Mouse (Mus musculus): Measurements from ENCODE around the gene Mrps15.

GRCm38 (mm10) chr4:126103590-126104068 lies 56.9 kb downstream of the Mrps15 start, which contains the start of gene Stk40:
- TF ChIP-seq TAL1 (conservative IDR thresholded peaks at IDR 0.05; ENCODE audit: low read depth, low read length) (no peak), CTCF (IDR thresholded peaks at IDR 0.05; ENCODE audit: low read depth, low read length) (no peak), GATA1 (IDR thresholded peaks at IDR 0.05; ENCODE audit: borderline replicate concordance, low read length) (no peak), POLR2AphosphoS5 (IDR thresholded peaks at IDR 0.05; ENCODE audit: insufficient replicate concordance, low read depth, low read length) (no peak)
